In the genomic region with DNA sequence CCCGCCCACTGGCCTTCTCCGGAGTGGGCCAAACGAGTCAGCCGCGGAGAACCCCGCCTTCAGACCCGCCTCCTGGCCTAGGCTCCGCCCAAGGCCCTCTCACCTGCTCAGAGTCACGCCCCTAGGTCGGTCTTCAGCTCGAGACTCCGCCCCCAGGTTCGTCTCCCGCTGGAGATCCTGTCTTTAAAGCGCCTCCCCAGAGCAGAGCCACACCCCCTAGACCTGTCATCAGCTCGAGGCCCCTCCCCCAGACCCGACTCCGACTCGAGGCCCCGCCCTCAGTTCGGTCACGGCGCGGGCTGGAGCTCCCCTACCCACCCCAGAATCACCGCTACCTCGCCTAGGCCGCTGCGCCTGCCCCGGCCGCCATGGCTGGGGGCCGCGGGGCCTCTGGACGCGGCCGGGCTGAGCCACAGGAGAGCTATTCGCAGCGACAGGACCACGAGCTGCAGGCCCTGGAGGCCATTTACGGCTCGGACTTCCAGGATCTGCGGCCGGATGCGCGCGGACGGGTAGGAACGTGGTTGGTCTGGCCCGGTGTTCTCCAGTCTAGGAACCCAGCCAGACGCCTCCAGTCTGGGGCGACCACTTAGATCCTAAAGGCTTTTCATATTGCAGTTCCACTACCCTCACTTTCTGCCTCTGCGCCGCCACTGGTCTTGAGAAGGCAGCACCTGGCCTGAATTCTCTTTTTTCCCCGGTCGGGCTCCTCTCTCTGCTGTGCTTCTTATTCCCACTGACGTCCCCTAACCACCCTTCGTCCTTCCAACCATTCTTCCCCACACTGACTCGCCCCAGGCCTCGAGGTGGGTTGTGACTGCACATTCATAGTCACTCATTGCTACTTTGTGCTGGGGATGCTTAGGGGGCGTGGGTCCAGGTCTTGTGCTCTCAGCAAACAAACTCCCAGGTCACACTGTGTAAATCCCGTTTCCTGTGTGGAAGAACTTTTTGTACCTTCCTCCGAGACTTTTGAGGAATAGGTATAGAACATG, we compare ENCODE assay signal across 7 mouse cellular contexts. TPM values are rescaled to one million over a fixed set of nuclear protein-coding genes. Genes with fewer than 3 reads are reported as not detected.
DNase-seq lines count a peak whose midpoint lies in the region; ATAC-seq and TF ChIP-seq lines count a peak whose summit lies in the region.

A gene (plus strand): TSS at position 278 of the 995 bp plus-strand sequence.

- no peak; the same call in 1 of the 2 replicates for TF ChIP-seq POLR2A in small intestine, adult 2 months (IDR thresholded peaks at IDR 0.05; ENCODE audit: low read depth, low read length)

- ATAC-seq in intestine, postnatal 0 days = peak; percentile 99
- ATAC-seq in midbrain, embryonic 12.5 days (ENCODE audit: low FRiP score, low read depth) = peak; percentile 99

- peak within 1 kb of the TSS; percentile 84 for H3K4me3 ChIP-seq in embryonic facial prominence, embryonic 10.5 days
- peak within 1 kb of the TSS; percentile 86 for H3K4me3 ChIP-seq in intestine, postnatal 0 days (ENCODE audit: low read depth, low read length)
- H3K4me3 ChIP-seq in midbrain, embryonic 12.5 days = peak within 1 kb of the TSS; percentile 78
- H3K4me3 ChIP-seq in small intestine, adult 2 months (ENCODE audit: low read depth, low read length) = peak within 1 kb of the TSS; percentile 97

- intact Hi-C loops in left cerebral cortex, postnatal 4 days (cut with DNase I) = no loop called here

- H3K4me2 ChIP-seq in intestine, postnatal 0 days (replicated peaks; ENCODE audit: low read depth) = peak within 1 kb of the TSS; percentile 83
- peak within 1 kb of the TSS; percentile 70 for H3K4me2 ChIP-seq in midbrain, embryonic 12.5 days (replicated peaks)

- WGBS in embryonic facial prominence, embryonic 10.5 days = under 1% methylated on average over 61 of the region's 61 CpGs
- WGBS in intestine, postnatal 0 days = under 1% methylated on average over 60 of the region's 61 CpGs
- WGBS in midbrain, embryonic 12.5 days = under 1% methylated on average over 61 of the region's 61 CpGs
- WGBS in small intestine, adult 2 months = under 1% methylated on average over 61 of the region's 61 CpGs

- no peaks in the 10 kb centered on the region for H3K27me3 ChIP-seq in embryonic facial prominence, embryonic 10.5 days (replicated peaks; ENCODE audit: low read depth, poor library complexity, severe bottlenecking)
- H3K27me3 ChIP-seq in intestine, postnatal 0 days (replicated peaks; ENCODE audit: control insufficient read depth, insufficient read depth, low read length) = no peaks in the 10 kb centered on the region
- no peaks in the 10 kb centered on the region for H3K27me3 ChIP-seq in midbrain, embryonic 12.5 days
- no peaks in the 10 kb centered on the region for H3K27me3 ChIP-seq in small intestine, adult 2 months (ENCODE audit: control insufficient read depth, insufficient read depth, low read length)

- H3K9ac ChIP-seq in intestine, postnatal 0 days (ENCODE audit: low read depth, low read length) = peak within 1 kb of the TSS; percentile 82
- H3K9ac ChIP-seq in midbrain, embryonic 12.5 days (replicated peaks) = peak within 1 kb of the TSS; percentile 80

- no peak for TF ChIP-seq CTCF in intestine, postnatal 0 days (IDR thresholded peaks at IDR 0.05; ENCODE audit: low read depth)
- TF ChIP-seq CTCF in small intestine, adult 2 months (IDR thresholded peaks at IDR 0.05; ENCODE audit: extremely low read depth, insufficient read length, insufficient replicate concordance, low read depth, low read length) = no peak

- peaks cover 24% of the 10 kb centered on the region for H3K4me1 ChIP-seq in embryonic facial prominence, embryonic 10.5 days
- H3K4me1 ChIP-seq in intestine, postnatal 0 days (replicated peaks; ENCODE audit: control insufficient read depth, insufficient read depth, low read length) = no peaks in the 10 kb centered on the region
- H3K4me1 ChIP-seq in midbrain, embryonic 12.5 days = peaks cover 12% of the 10 kb centered on the region
- H3K4me1 ChIP-seq in small intestine, adult 2 months (ENCODE audit: control insufficient read depth, insufficient read depth, insufficient read length, low read length) = peaks cover 2% of the 10 kb centered on the region; the same call in 1 of the 2 replicates

- DNase-seq in adrenal gland, postnatal 10 days = peak; percentile 99
- DNase-seq in embryonic facial prominence, embryonic 10.5 days (ENCODE audit: low spot score) = peak; percentile 99
- peak; percentile 81 for DNase-seq in gonadal fat pad, adult 2 months (ENCODE audit: low read depth)
- peak; percentile 98 for DNase-seq in left cerebral cortex, postnatal 4 days

- no peaks in the 10 kb centered on the region for H3K36me3 ChIP-seq in embryonic facial prominence, embryonic 10.5 days (replicated peaks)
- H3K36me3 ChIP-seq in intestine, postnatal 0 days (ENCODE audit: control insufficient read depth, insufficient read depth) = no peaks in the 10 kb centered on the region
- no peaks in the 10 kb centered on the region for H3K36me3 ChIP-seq in midbrain, embryonic 12.5 days
- H3K36me3 ChIP-seq in small intestine, adult 2 months (ENCODE audit: control insufficient read depth, insufficient read depth, low read length) = no peaks in the 10 kb centered on the region

- peak within 1 kb of the TSS; percentile 93 for H3K27ac ChIP-seq in embryonic facial prominence, embryonic 10.5 days (replicated peaks)
- peak within 1 kb of the TSS; percentile 91 for H3K27ac ChIP-seq in intestine, postnatal 0 days (ENCODE audit: low read depth, low read length)
- peak within 1 kb of the TSS; percentile 81 for H3K27ac ChIP-seq in midbrain, embryonic 12.5 days (replicated peaks)
- H3K27ac ChIP-seq in small intestine, adult 2 months (ENCODE audit: insufficient read depth, low read depth, low read length) = peak within 1 kb of the TSS; percentile 54; the same call in 1 of the 2 replicates

- no peaks in the 10 kb centered on the region for H3K9me3 ChIP-seq in embryonic facial prominence, embryonic 10.5 days
- H3K9me3 ChIP-seq in intestine, postnatal 0 days (ENCODE audit: control insufficient read depth) = no peaks in the 10 kb centered on the region
- H3K9me3 ChIP-seq in midbrain, embryonic 12.5 days = no peaks in the 10 kb centered on the region

RNA-seq across cellular contexts. Expression of the gene that starts here (rescaled TPM):
- total RNA-seq in adrenal gland, postnatal 10 days (2021) = 10 to 100 TPM; 15.7 to 19.9 TPM
- polyA plus RNA-seq in embryonic facial prominence, embryonic 10.5 days (2016; fragmentation: Nextera tagmentation; extraction: Ambion mirVana) = 13.9 and 14.4 TPM in 2 replicates
- polyA plus RNA-seq in gonadal fat pad, adult 2 months (2012; rRNA removed) = 12.6 and 12.7 TPM in 2 replicates
- polyA plus RNA-seq in intestine, postnatal 0 days (2015; fragmentation: Nextera tagmentation; extraction: Ambion mirVana) = 3.7 and 3.8 TPM in 2 replicates
- 10 to 100 TPM; 23.1 to 26.7 TPM for total RNA-seq in left cerebral cortex, postnatal 4 days (2021)
- polyA plus RNA-seq in midbrain, embryonic 12.5 days (2016; fragmentation: Nextera tagmentation; extraction: Ambion mirVana) = 11.7 and 12.5 TPM in 2 replicates
- 3.4 and 4.0 TPM in 2 replicates for polyA plus RNA-seq in small intestine, adult 2 months (2012; rRNA removed)

Comparison
In these comparisons a context has a peak if more than half of its experiments do, and no peak if none do; other contexts are left out.
1. Peak in every context shown above with its lines: DNase-seq, ATAC-seq, H3K4me3 ChIP-seq and H3K27ac ChIP-seq.